Mouse (Mus musculus) heart, embryonic 14.5 days (tissue): ENCODE data around the gene Srms. TPM values are rescaled to one million over a fixed set of nuclear protein-coding genes. Genes with fewer than 3 reads are reported as not detected.

Source experiments
- ATAC-seq: fragments of 200-750 bp; cut with Nextera tagmentation; 2 replicates; pipeline ENCODE4 v1.8.0; 2017; ENCODE audit warnings: low read depth, moderate TSS enrichment; ENCODE audit not compliant: insufficient number of reproducible peaks, insufficient read depth, low FRiP score
- H3K27ac ChIP-seq, 2 experiments: fragments of 200-500 bp in 1 of 2; fragments of 300-500 bp in 1 of 2; sonication (generic) in 1 of 2; replicated peaks in 1 of 2; 2 replicates each; pipeline ENCODE4 v1.5.1; 2012 to 2014; ENCODE audit warnings: low read depth in 2 of 2, low read length in 2 of 2, control low read depth in 1 of 2, mild to moderate bottlenecking in 1 of 2, mixed read lengths in 1 of 2; ENCODE audit not compliant: control insufficient read depth in 1 of 2, insufficient read depth in 1 of 2
- H3K27me3 ChIP-seq: fragments of 300-500 bp; sonication (generic); 2 replicates; pipeline ENCODE4 v1.6.1; 2014; ENCODE audit warnings: mild to moderate bottlenecking, low read length, control low read depth; ENCODE audit not compliant: control insufficient read depth, insufficient read depth
- H3K36me3 ChIP-seq: fragments of 300-500 bp; sonication (generic); 2 replicates; pipeline ENCODE4 v1.6.1; 2014; ENCODE audit warnings: mild to moderate bottlenecking, control low read depth, low read length, mixed read lengths; ENCODE audit not compliant: control insufficient read depth, insufficient read depth
- H3K4me1 ChIP-seq, 2 experiments: fragments of 200-500 bp in 1 of 2; fragments of 300-500 bp in 1 of 2; sonication (generic) in 1 of 2; 2 replicates each; pipeline ENCODE4 v1.6.1; 2012 to 2014; ENCODE audit warnings: low read length in 2 of 2, control low read depth in 1 of 2, mixed read lengths in 1 of 2; ENCODE audit not compliant: control insufficient read depth in 2 of 2, insufficient read depth in 2 of 2
- H3K4me2 ChIP-seq: fragments of 300-500 bp; sonication (generic); 2 replicates; pipeline ENCODE4 v1.6.1; 2014; ENCODE audit warnings: mild to moderate bottlenecking, low read length
- H3K4me3 ChIP-seq, 2 experiments: fragments of 200-500 bp in 1 of 2; fragments of 300-500 bp in 1 of 2; sonication (generic) in 1 of 2; 2 replicates each; pipeline ENCODE4 v1.5.1; 2012 to 2014; ENCODE audit warnings: low read length in 2 of 2, mild to moderate bottlenecking in 2 of 2, control low read depth in 1 of 2, low read depth in 1 of 2, moderate library complexity in 1 of 2; ENCODE audit not compliant: control insufficient read depth in 1 of 2, insufficient read depth in 1 of 2
- H3K9ac ChIP-seq: fragments of 300-500 bp; sonication (generic); 2 replicates; pipeline ENCODE4 v1.6.1; 2014; ENCODE audit warnings: mild to moderate bottlenecking, low read length
- H3K9me3 ChIP-seq: fragments of 300-500 bp; sonication (generic); 2 replicates; pipeline ENCODE4 v1.6.1; 2016; ENCODE audit warnings: low read length, control low read depth; ENCODE audit not compliant: control insufficient read depth
- whole genome bisulfite sequencing: fragments of 180-500 bp; shearing (Covaris S2); extraction: QIAGEN DNeasy Blood & Tissue Kit; methylation state at CpG from one replicate; pipeline ENCODE4 v1.1.7; 2014; 5-methylcytosine and 5-hydroxymethylcytosine counted together
- polyA plus RNA-seq: library from polyadenylated mRNA; unstranded; fragments of >200 nt; fragmentation: Nextera tagmentation; extraction: Ambion mirVana; gene quantifications from 2 replicates; pipeline ENCODE4 v1.2.1, GENCODE M21; 2014

The Srms gene
- polyA plus RNA-seq, 1 experiment from 2014 or later = 0.09 TPM

DNA sequence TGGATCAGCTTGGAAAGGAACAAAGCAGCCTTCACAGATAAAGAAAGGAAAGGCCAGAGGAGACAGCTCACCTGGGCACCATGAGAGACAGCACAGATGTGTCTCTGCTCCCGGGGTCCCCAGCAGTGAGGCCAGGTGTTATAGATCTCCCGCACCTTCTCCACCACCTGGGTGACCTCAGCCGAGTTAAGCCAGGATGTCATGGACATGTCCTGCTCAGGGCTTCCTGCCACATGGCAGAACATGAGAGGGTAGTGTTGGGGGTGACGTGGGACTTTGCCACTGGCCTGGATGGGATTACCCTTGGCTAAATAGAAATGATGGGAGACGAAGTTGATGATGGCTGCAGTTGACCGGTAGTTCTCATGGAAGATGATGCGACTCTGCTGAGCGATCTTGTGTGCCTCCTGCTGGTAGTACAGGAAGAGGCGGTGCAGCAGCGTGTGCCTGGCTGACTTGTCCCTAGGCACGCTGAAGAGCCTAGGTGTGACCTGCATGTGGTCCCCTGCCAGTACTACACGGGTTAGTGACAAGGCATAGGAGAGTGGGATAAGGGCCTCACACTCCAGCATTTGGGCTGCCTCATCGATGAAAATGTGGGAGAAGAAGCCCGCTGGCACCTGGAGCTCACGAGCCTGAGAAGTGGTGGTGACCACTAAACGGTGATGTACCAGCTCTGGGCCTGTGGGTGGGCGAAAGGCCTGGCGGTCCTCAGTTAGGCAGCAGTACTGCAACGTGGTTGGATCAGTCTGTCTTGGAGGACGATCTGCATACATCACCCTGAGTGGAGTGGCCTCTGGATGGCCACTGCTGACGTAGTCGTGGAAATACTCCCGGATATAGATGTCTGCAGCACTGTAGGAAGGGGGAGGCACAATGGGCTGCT is 22.9 kb upstream of the Srms start:
- Histone ChIP-seq H3K36me3 (peaks cover 27% of the 10 kb centered on the region; the same call in 1 of the 2 replicates), H3K27me3 (no peaks in the 10 kb centered on the region), H3K4me3 (no peak overlapping the region), H3K4me1 (no peaks in the 10 kb centered on the region), H3K4me2 (no peak overlapping the region), H3K9ac (no peak overlapping the region), H3K27ac (no peak overlapping the region), H3K9me3 (no peaks in the 10 kb centered on the region)
- 82% methylated on average over 23 of the region's 23 CpGs for WGBS
- no peak for ATAC-seq

DNA sequence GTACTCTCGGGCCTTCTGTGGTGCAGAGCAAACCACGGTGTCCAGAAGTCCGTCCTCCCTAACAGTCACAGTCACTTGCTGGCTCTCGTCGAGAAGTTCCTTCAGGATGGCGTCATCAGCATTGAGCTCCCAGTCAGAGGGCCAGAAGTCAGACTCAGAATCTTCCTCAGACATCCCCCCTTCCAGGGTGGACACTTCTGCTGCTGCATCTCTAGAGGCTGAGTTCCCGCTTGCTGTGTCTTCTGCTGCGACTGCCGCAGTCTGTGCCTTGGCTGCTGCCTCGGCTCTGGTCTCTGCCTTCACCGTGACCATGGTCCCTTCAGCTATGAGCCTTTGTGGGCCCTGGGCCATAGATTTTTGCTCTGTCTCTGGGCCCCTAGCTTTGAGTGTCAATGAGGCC is 21.7 kb upstream of the Srms start:
- H3K4me1 ChIP-seq = no peaks in the 10 kb centered on the region
- H3K36me3 ChIP-seq = peaks cover 27% of the 10 kb centered on the region; the same call in 1 of the 2 replicates
- 87% methylated on average over 11 of the region's 11 CpGs for WGBS
- no peak overlapping the region for H3K4me3 ChIP-seq
- H3K4me2 ChIP-seq = no peak overlapping the region
- no peaks in the 10 kb centered on the region for H3K27me3 ChIP-seq
- H3K27ac ChIP-seq = no peak overlapping the region
- no peak for ATAC-seq
- H3K9ac ChIP-seq = no peak overlapping the region
- no peaks in the 10 kb centered on the region for H3K9me3 ChIP-seq

DNA sequence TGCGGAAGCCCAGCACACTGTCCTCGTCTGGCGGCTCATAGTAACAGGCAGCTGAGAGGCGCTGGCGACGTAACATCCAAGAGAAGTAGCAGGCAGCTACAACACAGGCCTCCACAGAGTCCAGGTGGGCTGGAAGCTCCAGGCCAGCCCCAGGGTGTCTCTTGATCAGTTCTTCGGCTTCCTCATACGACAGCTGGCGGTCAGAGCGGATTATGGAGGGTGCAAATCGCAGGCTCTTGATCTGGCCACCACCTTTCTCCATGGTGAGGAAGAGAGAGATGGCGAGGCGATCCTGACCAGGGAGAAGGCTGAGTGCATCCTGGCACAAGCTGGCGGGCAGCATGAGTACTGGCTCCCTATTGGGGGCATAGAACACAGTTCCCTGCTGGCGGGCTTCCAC is 20.5 kb upstream of the Srms start:
- H3K4me3 ChIP-seq = no peak overlapping the region

DNA sequence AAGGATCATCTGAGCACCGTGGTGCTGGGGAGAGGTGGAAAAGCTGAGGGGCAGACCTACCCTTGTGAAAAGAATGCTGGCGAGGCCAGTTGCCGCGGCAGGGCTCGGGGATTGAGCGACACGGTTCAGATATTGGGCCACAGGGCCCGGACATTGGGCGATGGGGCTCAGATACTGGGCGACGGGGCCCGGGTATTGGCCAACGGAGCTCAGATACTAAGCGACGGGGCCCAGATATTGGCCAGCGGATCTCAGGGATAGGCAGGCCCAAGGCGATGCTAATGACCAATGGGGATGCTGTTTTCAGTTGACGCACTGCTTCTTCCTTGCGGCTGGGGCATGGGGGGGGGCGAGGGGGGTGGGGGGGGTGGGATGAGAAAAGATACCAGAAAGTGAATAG is 18.2 kb upstream of the Srms start:
- H3K36me3 ChIP-seq = peaks cover 14% of the 10 kb centered on the region; the same call in 1 of the 2 replicates

More for the DNA sequence above, 20.5 kb upstream of the Srms start:
- ATAC-seq = no peak
- Histone ChIP-seq H3K9ac (no peak overlapping the region), H3K27ac (no peak overlapping the region), H3K9me3 (no peaks in the 10 kb centered on the region), H3K27me3 (no peaks in the 10 kb centered on the region), H3K4me2 (no peak overlapping the region), H3K36me3 (peaks cover 23% of the 10 kb centered on the region; the same call in 1 of the 2 replicates), H3K4me1 (no peaks in the 10 kb centered on the region)
- 87% methylated on average over 15 of the region's 15 CpGs for WGBS

DNA sequence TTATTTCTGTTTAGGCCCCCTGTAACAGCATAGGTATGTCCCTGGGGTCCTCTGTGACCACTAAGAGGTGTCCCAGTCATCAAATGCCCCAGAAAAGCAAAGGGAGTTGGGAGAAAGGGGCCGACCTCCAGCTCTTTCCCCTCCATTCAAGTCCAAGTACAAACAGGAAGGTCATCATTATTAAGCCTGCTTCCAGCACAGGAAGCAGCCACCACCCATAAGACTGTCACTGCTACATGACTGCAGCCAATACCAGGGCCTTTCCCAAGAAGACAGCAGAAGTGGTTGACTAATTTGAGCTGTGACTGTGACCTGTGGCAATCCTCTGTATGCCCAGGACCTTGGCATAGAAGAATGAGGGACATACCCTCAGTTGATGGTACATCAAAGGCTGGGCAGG is 15.3 kb upstream of the Srms start:
- H3K36me3 ChIP-seq = peaks cover 6% of the 10 kb centered on the region; the same call in 1 of the 2 replicates
- no peak overlapping the region for H3K4me2 ChIP-seq
- no peaks in the 10 kb centered on the region for H3K27me3 ChIP-seq
- 61% methylated on average over 1 of the region's 1 CpGs for WGBS
- no peaks in the 10 kb centered on the region for H3K4me1 ChIP-seq
- no peak overlapping the region for H3K4me3 ChIP-seq
- ATAC-seq = no peak
- H3K9ac ChIP-seq = no peak overlapping the region
- H3K9me3 ChIP-seq = no peaks in the 10 kb centered on the region
- no peak overlapping the region for H3K27ac ChIP-seq

More for the DNA sequence above, 18.2 kb upstream of the Srms start:
- ATAC-seq = no peak
- WGBS = 73% methylated on average over 20 of the region's 20 CpGs
- no peak overlapping the region for H3K9ac ChIP-seq
- H3K9me3 ChIP-seq = no peaks in the 10 kb centered on the region
- H3K27ac ChIP-seq = no peak overlapping the region
- H3K4me3 ChIP-seq = no peak overlapping the region
- no peaks in the 10 kb centered on the region for H3K4me1 ChIP-seq
- no peak overlapping the region for H3K4me2 ChIP-seq
- no peaks in the 10 kb centered on the region for H3K27me3 ChIP-seq

DNA sequence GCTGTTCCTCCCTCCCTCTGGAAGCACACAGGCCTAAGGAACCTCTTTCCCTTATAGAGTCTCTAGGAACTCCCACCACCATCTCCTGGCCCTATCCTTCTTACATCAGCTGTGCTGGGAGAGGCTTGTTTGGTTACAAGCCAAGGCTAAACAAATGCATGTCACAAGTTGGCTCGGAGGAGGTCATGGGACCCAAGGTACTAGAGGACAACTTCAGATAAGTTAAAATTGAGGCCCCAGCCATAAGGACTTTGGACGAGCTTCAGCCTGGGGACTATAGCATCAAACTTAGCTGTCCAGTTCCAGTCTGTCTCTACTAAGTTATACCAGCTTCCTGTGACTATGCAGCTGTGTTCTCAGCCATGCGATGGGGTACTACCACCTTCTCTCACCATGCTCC is 14.1 kb upstream of the Srms start:
- Histone ChIP-seq H3K36me3 (no peaks in the 10 kb centered on the region), H3K9ac (no peak overlapping the region), H3K4me3 (no peak overlapping the region), H3K9me3 (no peaks in the 10 kb centered on the region), H3K4me1 (no peaks in the 10 kb centered on the region), H3K27me3 (no peaks in the 10 kb centered on the region), H3K27ac (no peak overlapping the region), H3K4me2 (no peak overlapping the region)
- ATAC-seq = no peak
- 74% methylated on average over 3 of the region's 3 CpGs for WGBS

DNA sequence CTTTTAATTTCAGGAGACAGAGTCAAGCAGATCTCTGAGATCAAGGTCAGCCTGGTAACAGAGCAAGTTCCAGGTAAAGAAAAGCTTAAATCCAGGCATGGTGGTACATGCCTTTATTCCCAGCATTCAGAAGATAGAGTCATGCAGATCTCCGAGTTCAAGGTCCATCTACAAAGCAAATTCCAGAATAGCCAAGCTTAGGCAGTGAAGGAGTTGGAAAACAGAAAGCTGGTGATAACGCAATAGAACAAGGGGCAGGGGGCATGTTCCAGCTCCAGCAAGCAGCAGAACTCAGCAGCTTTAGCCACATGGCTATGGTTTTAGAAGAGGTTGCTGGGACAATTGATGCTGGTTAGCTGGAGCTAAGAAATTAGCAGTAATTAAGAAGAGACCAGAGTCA is 12.0 kb upstream of the Srms start:
- Histone ChIP-seq H3K4me1 (peaks cover 4 to 5% of the 10 kb centered on the region in 2 experiments; a peak in 2 of 4 replicates), H3K4me3 (no peak overlapping the region), H3K36me3 (no peaks in the 10 kb centered on the region), H3K27me3 (no peaks in the 10 kb centered on the region), H3K9ac (no peak overlapping the region), H3K27ac (no peak overlapping the region), H3K9me3 (no peaks in the 10 kb centered on the region), H3K4me2 (no peak overlapping the region)
- WGBS = 72% methylated on average over 2 of the region's 2 CpGs
- no peak for ATAC-seq
